Mouse (Mus musculus): Measurements from ENCODE around the gene Fgg. TPM values are rescaled to one million over a fixed set of nuclear protein-coding genes. Genes with fewer than 3 reads are reported as not detected.

The Fgg gene
- polyA plus RNA-seq, 1 experiment = 0.65 TPM

DNA sequence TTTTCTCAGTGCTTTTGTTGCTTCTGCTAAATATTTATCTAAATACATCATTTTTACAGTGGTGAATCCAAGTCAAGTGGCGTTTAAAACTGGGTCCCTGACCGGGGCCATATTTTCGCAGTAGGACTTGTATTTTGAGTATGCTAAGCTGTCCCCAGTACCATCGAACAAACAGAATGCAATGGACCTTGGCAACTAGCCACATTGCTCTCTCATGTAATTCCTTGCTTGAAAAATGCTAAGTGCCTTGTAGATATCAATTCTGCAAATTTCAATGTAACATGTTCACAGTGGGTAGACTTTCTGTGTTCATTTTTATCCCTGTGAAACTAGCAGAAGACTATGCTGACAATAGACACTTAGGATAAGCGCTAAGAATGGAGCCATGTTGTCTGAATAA lies 13.7 kb downstream of the Fgg start:
- Histone ChIP-seq H3K4me1 (replicated peaks; ENCODE audit: control insufficient read depth, insufficient read depth, low read length) (no peaks in the 10 kb centered on the region), H3K4me3 (ENCODE audit: control insufficient read depth, insufficient read depth, low read length) (no peak overlapping the region), H3K36me3 (ENCODE audit: control insufficient read depth, insufficient read depth, low read length) (no peaks in the 10 kb centered on the region), H3K27ac (ENCODE audit: control insufficient read depth, insufficient read depth, low read length) (no peak overlapping the region), H3K27me3 (ENCODE audit: control insufficient read depth, insufficient read depth, low read length) (no peaks in the 10 kb centered on the region)
- TF ChIP-seq CTCF (IDR thresholded peaks at IDR 0.05; ENCODE audit: borderline replicate concordance, control insufficient read depth, extremely low read depth, insufficient read depth, low read length, poor library complexity) (no peak), POLR2A (IDR thresholded peaks at IDR 0.05; ENCODE audit: control insufficient read depth, extremely low read depth, insufficient read depth, low read length, poor library complexity) (no peak)
- no peak for DNase-seq
- 94% methylated on average over 5 of the region's 5 CpGs for WGBS

DNA sequence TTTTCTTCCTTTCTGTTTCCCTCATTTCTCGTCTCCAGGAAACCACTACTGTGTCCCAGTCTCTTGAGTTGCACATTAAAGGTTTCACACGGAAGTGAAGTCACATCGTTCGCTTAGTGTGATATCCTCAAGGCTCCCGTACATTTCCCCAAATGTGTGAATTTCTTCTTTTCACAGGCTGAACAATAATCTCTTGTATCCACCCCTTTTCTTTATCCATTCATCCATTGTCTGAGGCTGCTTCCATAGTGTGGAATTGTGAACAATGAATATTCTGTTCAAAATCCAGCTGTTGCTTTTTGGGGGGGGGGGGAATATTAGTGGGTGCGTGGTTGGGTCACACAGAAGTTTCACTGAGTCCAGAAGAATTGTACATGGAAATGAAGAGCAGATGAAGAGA lies 17.5 kb downstream of the Fgg start:
- DNase-seq = no peak
- no peak overlapping the region for H3K4me3 ChIP-seq (ENCODE audit: control insufficient read depth, insufficient read depth, low read length)
- 85% methylated on average over 6 of the region's 6 CpGs for whole genome bisulfite sequencing
- no peak overlapping the region for H3K27ac ChIP-seq (ENCODE audit: control insufficient read depth, insufficient read depth, low read length)
- no peaks in the 10 kb centered on the region for H3K27me3 ChIP-seq (ENCODE audit: control insufficient read depth, insufficient read depth, low read length)
- TF ChIP-seq POLR2A (IDR thresholded peaks at IDR 0.05; ENCODE audit: control insufficient read depth, extremely low read depth, insufficient read depth, low read length, poor library complexity) (no peak), CTCF (IDR thresholded peaks at IDR 0.05; ENCODE audit: borderline replicate concordance, control insufficient read depth, extremely low read depth, insufficient read depth, low read length, poor library complexity) (no peak)
- no peaks in the 10 kb centered on the region for H3K36me3 ChIP-seq (ENCODE audit: control insufficient read depth, insufficient read depth, low read length)
- H3K4me1 ChIP-seq (replicated peaks; ENCODE audit: control insufficient read depth, insufficient read depth, low read length) = no peaks in the 10 kb centered on the region

GRCm38 (mm10) chr3:83025475-83026301 lies 18.2 kb downstream of the Fgg start, which contains the start of gene Fga:
Gene Fga (plus strand): TSS chr3:83026076.
- no peaks in the 10 kb centered on the region for H3K36me3 ChIP-seq (ENCODE audit: control insufficient read depth, insufficient read depth, low read length)
- TF ChIP-seq CTCF (IDR thresholded peaks at IDR 0.05; ENCODE audit: borderline replicate concordance, control insufficient read depth, extremely low read depth, insufficient read depth, low read length, poor library complexity) (no peak), POLR2A (IDR thresholded peaks at IDR 0.05; ENCODE audit: control insufficient read depth, extremely low read depth, insufficient read depth, low read length, poor library complexity) (no peak)
- WGBS = 82% methylated on average over 9 of the region's 9 CpGs
- H3K4me3 ChIP-seq (ENCODE audit: control insufficient read depth, insufficient read depth, low read length) = no peak within 1 kb of the TSS
- H3K27me3 ChIP-seq (ENCODE audit: control insufficient read depth, insufficient read depth, low read length) = no peaks in the 10 kb centered on the region
- no peak for DNase-seq
- no peak within 1 kb of the TSS for H3K27ac ChIP-seq (ENCODE audit: control insufficient read depth, insufficient read depth, low read length)
- H3K4me1 ChIP-seq (replicated peaks; ENCODE audit: control insufficient read depth, insufficient read depth, low read length) = no peaks in the 10 kb centered on the region

- Histone ChIP-seq H3K4me1 (replicated peaks; ENCODE audit: control insufficient read depth, insufficient read depth, low read length) (no peaks in the 10 kb centered on the region), H3K27me3 (ENCODE audit: control insufficient read depth, insufficient read depth, low read length) (no peaks in the 10 kb centered on the region), H3K4me3 (ENCODE audit: control insufficient read depth, insufficient read depth, low read length) (no peak overlapping the region), H3K27ac (ENCODE audit: control insufficient read depth, insufficient read depth, low read length) (no peak overlapping the region), H3K36me3 (ENCODE audit: control insufficient read depth, insufficient read depth, low read length) (no peaks in the 10 kb centered on the region)
- TF ChIP-seq POLR2A (IDR thresholded peaks at IDR 0.05; ENCODE audit: control insufficient read depth, extremely low read depth, insufficient read depth, low read length, poor library complexity) (no peak), CTCF (IDR thresholded peaks at IDR 0.05; ENCODE audit: borderline replicate concordance, control insufficient read depth, extremely low read depth, insufficient read depth, low read length, poor library complexity) (no peak)
- DNase-seq = no peak
- WGBS = 92% methylated on average over 9 of the region's 9 CpGs
Measured at GRCm38 (mm10) chr3:83027546-83028251, 20.2 kb downstream of the Fgg start.

DNA sequence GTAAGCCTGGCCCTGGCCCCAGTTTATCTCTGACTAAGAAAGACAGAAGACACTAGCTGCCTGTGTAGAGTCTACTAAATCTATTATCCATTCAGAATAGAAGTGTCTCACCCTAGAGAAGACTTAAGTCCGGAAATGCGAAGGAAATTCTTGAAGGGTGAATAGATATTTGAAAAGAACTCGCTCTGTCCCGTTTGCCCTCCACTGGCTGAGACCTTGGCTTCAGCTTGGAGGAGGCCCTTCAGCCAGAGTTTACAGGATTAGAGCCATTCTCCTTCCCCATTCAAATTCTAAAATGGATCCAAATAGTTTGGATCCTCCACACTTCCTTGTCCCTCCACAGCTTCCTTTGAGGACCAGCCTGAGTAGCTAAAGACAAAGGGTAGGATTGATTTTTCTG lies 22.8 kb downstream of the Fgg start:
- Histone ChIP-seq H3K4me1 (replicated peaks; ENCODE audit: control insufficient read depth, insufficient read depth, low read length) (no peaks in the 10 kb centered on the region), H3K4me3 (ENCODE audit: control insufficient read depth, insufficient read depth, low read length) (no peak overlapping the region), H3K36me3 (ENCODE audit: control insufficient read depth, insufficient read depth, low read length) (no peaks in the 10 kb centered on the region), H3K27ac (ENCODE audit: control insufficient read depth, insufficient read depth, low read length) (no peak overlapping the region), H3K27me3 (ENCODE audit: control insufficient read depth, insufficient read depth, low read length) (no peaks in the 10 kb centered on the region)
- no peak for TF ChIP-seq POLR2A (IDR thresholded peaks at IDR 0.05; ENCODE audit: control insufficient read depth, extremely low read depth, insufficient read depth, low read length, poor library complexity)
- no peak for TF ChIP-seq CTCF (IDR thresholded peaks at IDR 0.05; ENCODE audit: borderline replicate concordance, control insufficient read depth, extremely low read depth, insufficient read depth, low read length, poor library complexity)
- 96% methylated on average over 4 of the region's 4 CpGs for WGBS
- no peak for DNase-seq

DNA sequence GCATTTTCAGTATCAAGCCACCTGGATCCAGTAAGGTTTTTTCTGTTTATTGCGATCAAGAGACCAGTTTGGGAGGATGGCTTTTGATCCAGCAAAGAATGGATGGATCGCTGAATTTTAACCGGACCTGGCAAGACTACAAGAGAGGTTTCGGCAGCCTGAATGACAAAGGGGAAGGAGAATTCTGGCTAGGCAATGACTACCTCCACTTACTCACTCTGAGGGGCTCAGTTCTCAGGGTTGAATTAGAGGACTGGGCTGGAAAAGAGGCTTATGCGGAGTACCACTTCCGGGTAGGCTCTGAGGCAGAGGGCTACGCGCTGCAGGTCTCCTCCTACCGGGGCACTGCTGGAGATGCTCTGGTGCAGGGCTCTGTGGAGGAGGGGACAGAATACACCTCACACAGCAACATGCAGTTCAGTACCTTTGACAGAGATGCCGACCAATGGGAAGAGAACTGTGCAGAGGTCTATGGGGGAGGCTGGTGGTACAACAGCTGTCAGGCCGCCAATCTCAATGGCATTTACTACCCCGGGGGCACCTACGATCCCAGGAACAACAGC lies 25.3 kb downstream of the Fgg start:
- H3K36me3 ChIP-seq (ENCODE audit: control insufficient read depth, insufficient read depth, low read length) = no peaks in the 10 kb centered on the region
- H3K4me1 ChIP-seq (replicated peaks; ENCODE audit: control insufficient read depth, insufficient read depth, low read length) = no peaks in the 10 kb centered on the region
- DNase-seq = no peak
- 56% methylated on average over 13 of the region's 13 CpGs for WGBS
- no peak overlapping the region for H3K27ac ChIP-seq (ENCODE audit: control insufficient read depth, insufficient read depth, low read length)
- H3K27me3 ChIP-seq (ENCODE audit: control insufficient read depth, insufficient read depth, low read length) = no peaks in the 10 kb centered on the region
- H3K4me3 ChIP-seq (ENCODE audit: control insufficient read depth, insufficient read depth, low read length) = no peak overlapping the region
- TF ChIP-seq POLR2A (IDR thresholded peaks at IDR 0.05; ENCODE audit: control insufficient read depth, extremely low read depth, insufficient read depth, low read length, poor library complexity) (no peak), CTCF (IDR thresholded peaks at IDR 0.05; ENCODE audit: borderline replicate concordance, control insufficient read depth, extremely low read depth, insufficient read depth, low read length, poor library complexity) (no peak)
